Mouse (Mus musculus) E14TG2a.4 (cell line): ENCODE results near the gene Prickle2.

Experiments used
- CTCF ChIP-seq: conservative IDR thresholded peaks from 2 replicates; pipeline ENCODE4 v1.5.1; 2014; ENCODE audit warnings: low read length
- NANOG ChIP-seq: IDR thresholded peaks from 2 replicates; pipeline ENCODE4 v1.6.1; 2014; ENCODE audit warnings: borderline replicate concordance, low read length, mixed read lengths

DNA sequence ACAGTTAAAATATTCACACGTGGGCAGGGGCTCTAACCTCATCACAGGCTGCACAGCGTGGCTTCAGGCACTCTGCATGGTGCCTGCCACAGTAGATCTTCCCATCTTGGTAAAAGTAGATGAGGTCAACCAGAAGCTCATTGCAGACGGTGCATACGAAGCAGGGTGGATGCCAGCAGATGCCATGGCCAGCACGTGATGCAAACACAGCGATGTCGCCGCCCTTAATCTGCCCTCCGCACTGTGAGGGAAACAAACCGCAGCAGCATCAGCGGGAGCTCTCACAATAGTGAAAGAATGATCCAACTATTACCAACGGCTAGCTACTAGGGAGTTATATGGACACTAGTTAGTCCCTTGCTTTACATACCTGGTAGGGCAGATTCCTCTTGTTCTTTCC, 285.8 kb downstream of the Prickle2 start:
- TF ChIP-seq CTCF (no peak), NANOG (no peak)
